Mouse (Mus musculus): ENCODE measurements around the gene Atp5d.
A peak's percentile ranks its signal among the peaks of the same experiment; 100 is the strongest.

The Atp5d gene

DNA sequence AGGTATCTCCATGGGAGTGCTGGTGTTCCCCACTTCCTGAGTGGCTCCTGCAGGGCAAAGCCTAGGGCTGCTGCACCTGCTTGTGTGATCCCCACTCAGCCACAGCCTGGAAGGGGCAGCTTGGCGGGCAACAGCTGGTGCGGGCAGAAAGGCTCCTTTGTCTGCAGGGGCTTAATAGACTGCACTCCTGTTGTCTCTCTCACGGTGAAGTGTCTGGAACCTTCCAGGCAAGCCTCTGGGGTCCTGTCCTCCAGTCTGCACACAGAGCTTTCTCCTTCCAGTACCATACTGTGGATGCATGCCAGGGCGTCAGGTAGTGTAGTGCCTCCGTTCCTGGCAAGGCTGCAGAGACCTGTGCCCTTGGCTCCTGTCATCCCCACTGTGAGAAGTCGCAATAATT is 19.9 kb upstream of the Atp5d start:
- DNase-seq, result no peak

DNA sequence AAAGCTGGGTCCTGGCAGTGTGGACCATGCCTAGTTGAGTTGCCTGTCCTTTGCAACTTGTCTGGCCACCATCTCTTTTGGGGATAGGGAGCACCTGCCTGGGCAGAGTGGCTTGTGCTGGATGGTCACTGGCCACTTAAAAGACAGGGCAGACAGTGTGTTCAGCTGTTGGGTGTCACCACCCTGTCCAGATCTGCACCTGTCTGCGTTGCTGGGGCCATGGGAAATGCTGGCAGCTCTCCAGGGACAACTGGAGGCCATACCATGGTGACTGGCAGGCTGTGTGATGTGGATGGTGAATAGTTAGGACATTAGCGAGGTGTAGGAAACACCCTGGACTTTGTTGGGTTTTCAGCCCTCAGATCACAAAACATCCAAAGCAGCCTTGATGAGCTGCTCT is 18.3 kb upstream of the Atp5d start:
- DNase-seq, result no peak

DNA sequence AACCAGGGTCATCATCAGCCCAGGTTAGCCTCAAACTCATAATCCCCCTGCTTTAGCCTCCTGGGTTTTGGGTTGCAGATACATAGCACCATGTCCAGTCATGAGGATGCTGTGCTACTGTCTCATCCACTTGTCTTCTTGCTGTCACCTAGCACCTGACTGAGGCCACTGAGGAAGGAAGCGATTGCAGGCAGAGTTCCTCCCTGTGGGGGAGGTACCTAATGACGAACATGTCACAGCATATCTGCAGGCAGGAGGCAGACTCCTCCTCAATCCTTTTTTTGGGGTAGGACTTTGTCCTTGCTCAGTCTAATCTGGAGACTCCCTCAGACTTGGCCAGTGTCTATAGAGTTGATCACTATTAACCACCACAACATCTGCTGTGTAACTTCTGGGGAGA is 16.8 kb upstream of the Atp5d start:
- DNase-seq, result no peak

DNA sequence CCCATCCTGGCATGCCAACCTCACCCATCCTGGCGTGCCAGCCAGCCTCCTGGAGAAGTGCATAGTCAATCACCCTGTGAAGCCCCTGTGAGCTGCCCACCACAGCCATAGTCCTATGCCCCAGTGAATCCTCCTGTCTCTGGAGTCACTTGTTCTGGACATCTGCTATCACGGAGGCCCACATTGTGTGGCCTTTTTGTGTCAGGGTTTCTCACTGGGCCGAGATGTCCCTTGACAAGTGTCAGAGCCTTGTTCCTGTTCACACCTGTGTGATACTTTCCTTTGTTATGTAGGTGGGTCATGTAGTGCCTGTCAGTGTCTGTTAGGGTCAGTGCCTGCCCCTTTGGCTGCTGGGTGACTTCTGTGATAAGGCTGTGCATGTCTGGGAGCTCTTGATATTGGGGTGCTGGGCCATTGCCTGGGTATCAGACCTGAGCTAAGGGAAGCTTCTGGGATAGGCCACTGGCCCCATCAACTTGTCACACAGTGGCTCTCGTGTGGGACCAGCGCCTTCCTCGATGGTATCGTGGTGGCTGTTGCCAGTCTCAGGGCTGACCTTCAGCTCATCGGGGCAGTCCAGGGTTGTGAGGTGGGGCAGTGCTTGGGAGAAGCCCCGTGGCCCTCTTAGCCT is 14.4 kb upstream of the Atp5d start:
- no peak for DNase-seq

DNA sequence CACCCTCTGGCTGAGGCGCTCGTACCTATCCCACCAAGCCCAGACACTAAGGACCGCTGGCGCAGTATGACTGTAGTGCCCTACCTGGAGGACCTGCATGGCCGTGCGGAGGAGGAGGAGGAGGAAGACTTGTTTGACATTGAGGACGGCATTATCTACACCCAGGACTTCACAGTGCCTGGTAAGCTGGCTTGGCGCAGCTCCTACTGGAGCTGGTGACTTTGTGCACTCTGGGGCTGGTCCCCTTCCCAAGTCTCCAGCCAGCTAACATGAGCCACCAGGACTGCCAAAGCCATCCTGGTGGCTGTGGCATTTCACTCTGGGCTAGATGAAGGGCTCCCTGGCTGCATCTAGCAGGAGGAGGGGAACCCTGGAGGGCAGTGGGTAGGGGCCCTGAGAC is 10.5 kb upstream of the Atp5d start:
- DNase-seq, result no peak

DNA sequence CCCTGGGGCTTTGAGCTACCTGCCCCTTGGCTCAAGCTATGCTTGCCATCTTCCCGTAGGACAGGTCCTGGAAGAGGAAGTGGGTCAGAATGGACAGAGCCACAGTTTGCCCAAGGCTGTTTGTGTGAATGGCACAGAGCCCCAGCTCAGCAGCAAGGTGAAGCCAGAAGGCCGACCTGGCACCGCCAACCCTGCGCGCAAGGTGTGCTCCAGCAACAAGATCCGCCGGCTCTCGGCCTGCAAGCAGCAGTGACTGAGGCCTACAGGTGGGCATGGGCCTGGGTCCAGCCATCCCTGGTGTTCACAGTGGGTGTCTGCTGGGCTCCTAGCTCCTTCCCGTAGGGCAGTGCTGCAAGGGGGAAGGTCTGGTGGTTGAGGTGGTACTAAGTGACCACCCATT is 8.6 kb upstream of the Atp5d start:
- DNase-seq, result no peak

DNA sequence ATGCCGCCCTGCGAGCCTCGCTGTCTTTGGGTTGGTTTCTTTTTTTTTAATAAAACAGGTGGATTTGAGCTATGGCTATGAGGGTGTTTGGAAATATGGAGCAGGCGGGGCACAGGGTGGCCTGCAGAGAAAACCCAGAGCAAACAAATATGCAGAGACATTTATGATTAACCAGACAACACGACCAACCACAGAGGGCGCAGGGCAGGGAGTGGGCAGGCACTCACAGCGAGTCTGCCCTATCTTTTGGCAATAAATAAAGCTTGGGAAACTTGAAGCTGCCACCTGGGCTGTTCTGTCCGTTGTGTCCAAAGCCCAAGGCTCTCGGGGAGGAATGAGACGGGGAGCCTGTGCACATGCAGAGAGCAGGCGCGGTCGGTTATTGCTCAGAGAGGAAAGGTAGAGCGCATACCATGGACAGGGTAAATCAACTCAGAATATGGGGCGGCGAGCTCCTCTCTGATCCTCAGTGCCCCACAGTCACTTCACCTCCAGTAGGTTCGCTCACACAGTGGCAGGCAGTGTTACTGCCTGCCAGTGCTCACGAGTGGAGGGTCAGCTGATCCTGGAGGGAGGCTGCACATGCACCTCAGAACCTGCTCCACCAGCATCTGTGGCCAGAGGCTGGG is 7.9 kb upstream of the Atp5d start:
- no peak for DNase-seq

DNA sequence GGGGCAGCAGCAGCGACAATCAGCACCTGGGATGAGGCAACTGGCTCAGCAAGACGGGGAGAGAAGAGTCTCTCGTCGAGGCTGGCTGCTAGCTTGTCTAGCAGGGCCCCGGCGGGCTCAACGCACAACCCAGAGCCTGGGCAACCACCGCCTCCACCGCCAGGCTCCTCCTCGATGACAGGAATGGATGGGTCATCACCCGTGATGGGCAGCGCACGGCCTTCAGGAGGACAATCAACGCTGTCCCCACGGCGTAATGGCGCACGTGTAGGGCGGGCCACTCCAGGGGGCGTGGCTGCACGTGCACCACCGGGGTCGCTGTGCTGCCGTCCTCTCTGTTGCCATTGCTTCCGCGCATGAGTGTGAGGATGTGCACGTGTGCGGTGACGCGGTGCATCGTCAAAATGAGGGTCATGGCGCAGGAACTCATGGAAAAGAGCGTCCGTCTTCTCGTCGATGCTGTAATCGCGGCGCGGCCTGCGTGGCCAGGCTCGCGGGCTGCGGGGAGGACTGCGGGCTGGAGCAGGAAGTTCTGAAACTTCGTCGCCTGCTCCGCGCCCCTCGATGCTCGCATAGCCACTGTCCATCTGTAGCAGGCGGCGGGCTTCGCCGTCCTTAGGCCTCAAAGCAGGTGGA is 7.0 kb upstream of the Atp5d start:
- peak; percentile 69 for DNase-seq

DNA sequence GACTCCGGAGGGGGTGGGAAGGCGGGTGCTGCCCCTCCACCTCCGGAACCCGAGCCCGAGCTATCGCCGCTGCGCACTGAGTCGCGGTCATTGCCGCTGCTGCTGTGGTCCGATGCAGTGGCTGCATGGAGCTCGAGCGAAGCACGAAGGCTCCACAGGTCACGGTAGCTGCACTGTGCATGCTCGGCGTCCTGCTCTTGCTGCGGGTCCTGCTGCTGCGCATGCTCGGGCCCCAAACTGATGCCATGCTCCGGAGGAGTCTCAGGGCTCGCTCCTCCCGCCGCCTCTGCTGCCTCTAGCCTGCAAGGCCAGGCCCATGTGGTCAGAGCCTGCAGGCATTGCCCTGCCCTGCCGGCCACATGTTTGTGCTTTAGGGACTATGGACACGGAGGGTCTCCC is 6.5 kb upstream of the Atp5d start:
- no peak for DNase-seq

DNA sequence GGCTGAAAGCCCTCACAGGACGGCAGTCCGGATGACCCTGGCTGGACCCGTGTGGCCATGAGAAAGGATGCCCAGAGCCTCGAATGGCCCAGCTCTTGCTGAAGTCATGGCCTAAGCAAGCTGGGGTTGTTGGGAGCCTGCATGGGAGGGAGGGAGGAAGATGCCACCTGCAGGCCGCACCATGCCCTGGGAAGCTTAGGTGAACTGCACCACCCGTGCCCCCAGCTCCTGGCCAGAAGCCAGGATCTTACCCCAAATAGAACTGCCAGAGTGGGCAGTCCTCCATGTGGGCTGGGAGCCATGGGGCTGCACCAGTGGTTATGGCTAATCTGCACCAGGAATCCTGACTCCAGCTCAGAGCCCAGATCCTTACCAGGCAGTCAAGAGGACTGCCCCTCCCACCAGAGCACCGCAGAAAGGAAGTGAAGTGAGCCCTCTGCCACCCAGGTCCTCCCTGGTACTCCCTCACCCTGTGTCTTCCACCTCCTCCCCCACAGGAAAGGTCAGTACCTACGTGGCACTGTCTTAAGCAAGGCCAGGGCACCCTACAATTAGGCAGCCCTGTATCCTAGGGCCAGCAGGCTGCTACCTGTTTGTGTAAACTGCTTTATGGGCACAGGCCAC is 5.1 kb upstream of the Atp5d start:
- peak; percentile 35 for DNase-seq

DNA sequence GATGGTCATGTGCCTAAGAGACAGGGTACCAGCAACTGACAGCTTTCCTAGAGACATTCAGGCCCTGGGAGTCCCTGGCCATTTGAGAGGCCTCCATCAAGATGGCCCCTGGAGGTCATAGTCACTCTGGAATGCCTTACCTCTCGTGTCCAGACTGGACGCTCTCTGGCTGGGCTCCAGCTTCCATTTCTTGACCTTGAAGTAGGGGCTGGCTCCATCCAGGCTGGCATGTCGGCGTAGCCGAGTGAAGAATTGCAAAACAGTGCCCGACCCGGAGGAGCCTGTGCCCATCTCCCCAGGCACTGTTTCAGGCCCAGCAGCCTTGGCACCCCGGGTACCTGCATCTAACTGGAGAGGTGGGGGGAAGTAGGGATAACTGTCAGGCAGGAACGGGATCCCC is 4.0 kb upstream of the Atp5d start:
- peak; percentile 22 for DNase-seq

DNA sequence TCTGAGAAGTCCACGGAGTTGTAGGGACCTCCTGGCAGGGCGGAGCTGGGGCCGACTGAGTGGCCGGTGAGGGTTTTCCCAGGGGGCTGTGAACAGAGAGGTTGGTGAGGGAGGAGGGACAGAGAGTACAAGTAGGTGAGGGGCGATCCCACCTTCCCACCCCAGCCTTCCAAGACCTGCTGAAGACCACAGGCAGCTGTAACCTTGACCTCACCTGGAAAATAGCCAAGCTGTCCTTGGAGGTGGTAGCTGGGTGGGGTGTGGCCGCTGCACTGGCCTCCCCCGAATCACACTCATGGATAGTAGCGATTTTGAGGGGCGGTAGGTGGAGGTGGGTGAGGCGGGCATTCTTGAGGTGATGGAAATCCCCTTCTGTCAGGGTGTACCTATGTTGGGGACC is 3.3 kb upstream of the Atp5d start:
- DNase-seq, result no peak

DNA sequence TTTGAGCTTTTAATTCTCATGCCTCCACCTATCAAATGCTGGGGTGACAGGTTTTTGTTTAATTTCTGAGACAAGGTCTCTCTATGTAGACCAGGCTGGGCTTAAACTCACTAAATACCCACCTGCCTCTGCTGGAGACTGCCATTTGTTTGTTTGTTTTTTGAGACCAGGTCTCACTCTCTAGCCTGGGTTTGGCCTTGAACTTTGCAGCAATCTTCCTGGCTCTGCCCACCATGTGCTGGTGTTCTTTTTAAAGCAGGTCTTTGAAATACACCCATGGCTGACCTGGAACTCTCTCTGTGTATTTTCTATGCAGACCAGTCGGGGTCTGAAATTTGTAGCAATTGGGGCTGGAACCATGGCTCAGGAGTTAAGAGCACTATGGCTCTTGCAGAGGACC is 2.8 kb upstream of the Atp5d start:
- DNase-seq, result no peak

DNA sequence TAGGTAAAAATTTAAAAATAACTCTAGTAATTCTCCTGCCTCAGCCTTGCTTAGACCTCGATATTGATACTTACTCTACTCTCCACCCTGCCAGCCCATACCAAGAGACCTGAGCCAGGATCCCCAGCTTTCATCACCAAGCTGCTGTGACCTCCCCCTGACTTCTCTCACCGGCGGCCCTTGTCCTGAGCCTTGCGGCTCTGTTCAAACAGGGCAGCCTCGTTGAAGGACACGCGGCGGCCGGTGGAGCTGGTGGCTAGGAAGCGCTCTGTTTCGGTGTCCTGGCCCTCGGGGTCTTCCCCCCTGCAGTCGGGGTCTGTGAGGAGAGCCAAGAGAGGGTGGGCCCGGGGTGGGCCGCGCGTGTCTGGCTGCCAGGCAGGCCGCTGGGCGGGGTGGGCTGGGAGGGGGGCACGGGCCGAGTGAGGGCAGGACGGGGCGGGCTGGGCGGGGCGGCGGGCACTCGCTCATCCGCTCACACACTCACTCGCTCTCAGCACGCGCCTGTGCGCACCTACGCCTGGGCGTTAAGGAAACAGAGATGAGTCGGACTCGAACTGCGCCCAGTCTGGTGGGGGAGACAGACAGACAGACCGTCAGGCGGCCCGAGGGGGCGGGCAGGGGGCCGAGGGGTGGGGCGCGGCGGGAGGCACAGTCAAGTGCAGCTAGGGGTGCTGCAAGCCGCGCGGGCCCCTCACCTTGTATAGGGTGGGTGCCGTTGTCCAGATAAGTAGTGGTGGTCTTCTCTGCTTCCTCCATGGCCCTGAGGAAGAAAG is 2.1 kb upstream of the Atp5d start:
- DNase-seq, result peak; percentile 11

DNA sequence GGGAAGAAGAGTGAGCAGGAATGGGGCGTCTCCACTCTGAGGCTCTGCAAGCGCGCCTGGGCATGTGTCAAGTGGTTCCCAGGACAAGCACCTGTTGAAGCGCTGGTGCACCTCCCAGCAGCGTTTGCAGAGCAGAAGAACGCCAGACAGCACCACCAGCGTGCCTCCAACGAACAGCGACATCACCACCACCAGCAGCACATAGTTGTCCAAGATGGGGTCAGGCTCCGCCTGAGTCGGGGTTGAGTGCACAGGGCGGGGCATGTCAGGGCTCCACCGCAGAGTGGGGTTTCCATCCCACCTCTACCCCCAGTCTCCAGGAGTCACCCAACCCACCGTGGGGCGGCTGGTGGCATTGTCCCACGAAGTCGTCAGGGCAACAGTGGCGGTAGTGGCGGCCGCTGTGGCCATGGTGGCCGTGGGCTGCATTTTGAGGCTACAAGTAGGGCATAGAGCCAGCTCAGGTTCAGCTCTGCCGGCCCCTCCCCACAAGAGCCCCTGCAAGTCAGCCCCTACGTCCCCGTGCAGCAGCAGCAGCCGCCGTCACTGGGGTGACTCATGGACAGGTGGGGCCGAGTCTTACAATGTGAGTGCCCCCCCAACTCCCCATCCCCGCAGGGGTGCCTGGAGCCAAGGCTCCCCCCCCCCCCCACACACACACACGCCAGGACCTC is 1.3 kb upstream of the Atp5d start:
- peak; percentile 61 for DNase-seq

DNA sequence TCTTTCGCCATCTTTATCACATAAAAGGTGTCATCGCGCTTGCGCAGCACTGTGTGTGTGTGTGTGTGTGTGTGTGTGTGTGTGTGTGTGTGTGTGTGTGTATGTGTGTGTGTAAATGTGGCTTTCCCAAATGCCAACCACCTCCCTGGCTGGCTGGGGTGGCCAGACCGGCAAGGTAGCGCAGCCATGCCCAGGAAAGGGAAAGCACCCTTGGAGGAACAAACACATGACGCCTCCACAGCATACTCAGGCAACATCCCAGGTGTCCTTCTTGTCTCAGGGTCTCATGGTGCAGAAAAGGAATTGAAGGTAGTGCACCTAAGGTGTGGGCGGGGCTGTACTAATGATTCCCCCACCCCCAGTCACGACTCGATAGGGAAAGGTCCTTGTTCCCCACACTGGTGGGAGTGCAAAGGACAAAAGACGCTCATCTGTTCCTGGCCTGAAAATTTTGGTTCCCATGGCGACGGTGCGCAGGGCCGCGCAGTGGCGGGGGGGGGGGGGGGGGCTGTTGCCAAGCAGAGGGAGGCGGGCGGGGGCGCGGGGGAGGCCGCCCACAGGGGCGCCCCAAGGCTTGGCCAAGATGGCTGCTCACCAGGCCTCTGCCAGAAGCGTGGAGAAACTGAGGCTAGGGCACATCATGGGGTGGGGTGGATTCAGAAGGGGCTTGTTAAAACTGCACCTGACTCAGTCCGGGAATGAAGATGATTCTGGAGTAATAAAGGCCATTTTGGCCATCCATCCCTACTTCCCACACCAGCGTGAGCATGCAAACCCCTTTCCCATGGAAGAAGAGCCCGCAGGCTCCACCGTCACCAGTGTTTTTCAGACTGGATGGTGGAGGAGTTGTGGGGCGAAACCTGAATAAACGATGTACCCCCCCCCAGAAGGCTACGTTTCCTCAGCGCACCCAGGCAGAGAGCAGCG is 543 bp upstream of the Atp5d start:
- peak; percentile 61 for DNase-seq

DNA sequence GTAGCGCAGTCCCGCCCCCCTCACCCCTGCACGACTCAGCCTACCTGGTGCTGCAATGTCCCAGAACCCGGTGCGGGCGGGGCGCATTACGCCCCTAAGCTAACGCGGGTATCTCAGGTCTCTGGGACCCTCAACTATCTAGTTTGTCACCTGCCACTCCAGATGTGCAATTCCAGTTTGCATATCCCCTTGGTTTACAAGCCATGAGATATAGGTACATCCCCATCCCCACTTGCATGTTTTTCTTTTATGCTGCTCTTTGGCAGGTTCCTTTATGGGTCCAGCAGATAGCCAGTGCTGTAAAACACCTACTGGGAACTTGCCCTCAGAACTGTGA is 975 bp downstream of the Atp5d start:
- DNase-seq, result no peak

DNA sequence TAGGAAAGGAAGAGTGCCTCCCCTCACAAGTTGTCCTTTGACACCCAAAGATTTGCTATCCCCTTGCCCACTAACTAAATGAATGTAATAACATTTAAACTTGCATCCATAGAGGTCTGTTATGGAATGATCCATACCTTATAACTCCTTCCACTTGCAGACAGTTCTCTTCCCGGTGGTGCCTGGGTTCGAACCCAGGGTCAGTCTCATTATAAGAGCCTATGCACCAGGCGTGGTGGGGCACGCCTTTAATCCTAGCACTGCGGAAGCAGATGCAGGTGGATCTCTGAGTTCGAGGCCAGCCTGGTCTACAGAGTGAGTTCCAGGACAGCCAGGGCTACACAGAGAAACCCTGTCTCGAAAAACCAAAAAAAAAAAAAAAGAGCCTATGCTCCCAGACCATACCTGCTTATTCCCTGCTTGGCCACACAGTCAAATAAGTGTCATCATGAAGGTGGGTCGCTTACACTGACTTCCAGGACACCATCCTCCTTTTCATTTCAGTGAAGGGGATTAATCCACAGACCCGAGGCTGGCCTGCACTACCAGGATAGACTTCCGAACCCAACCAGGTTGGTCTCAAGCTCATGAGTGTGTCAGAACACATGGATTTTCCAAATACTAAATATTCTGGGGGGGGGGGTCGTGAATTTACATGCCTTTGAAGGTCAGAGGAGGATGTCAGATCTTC is 1.7 kb downstream of the Atp5d start:
- DNase-seq, result no peak

DNA sequence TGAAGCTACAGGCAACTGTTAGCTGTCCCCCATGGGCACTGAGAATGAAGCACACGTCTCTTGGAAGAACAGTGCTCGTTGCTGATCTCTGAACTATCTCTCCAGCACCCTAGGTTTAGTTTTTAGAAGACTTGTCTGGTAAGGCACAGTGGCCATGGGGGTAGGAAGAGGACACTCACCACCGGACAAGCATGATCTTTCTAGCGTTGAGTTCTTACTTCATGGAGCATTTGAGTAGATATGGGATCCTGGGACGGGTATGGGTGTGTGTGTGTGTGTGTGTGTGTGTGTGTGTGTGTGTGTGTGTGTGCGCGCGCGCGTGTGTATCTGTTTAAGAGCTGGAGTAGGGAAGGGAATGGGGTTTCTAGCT is 2.2 kb downstream of the Atp5d start, which contains the start of gene Cbarp:
Gene Cbarp (minus strand): TSS at position 170 of the 370 bp plus-strand sequence.
- DNase-seq, result no peak

DNA sequence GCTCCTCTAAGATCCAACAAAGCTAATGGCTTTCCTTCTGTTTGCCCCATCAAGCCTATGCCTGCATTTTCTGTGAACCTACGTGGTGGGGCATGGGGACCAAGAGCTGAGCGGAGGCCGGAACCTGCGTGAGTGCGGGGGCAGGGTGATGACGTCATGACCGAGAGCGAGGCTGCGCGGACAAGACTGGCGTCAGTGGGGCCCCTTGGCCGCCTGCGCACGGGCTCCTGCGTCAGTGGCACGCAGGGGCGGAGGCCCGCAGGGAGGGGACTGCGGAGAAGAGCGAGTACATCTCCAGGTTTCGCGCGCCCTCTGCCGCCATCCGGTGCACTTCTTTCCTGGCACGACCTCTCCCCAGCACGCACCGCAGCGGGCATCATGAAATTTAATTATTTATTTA is 2.8 kb downstream of the Atp5d start:
- DNase-seq, result peak; percentile 97
